Mouse (Mus musculus): ENCODE data around the gene Zfp281.

Zfp281 gene

DNA sequence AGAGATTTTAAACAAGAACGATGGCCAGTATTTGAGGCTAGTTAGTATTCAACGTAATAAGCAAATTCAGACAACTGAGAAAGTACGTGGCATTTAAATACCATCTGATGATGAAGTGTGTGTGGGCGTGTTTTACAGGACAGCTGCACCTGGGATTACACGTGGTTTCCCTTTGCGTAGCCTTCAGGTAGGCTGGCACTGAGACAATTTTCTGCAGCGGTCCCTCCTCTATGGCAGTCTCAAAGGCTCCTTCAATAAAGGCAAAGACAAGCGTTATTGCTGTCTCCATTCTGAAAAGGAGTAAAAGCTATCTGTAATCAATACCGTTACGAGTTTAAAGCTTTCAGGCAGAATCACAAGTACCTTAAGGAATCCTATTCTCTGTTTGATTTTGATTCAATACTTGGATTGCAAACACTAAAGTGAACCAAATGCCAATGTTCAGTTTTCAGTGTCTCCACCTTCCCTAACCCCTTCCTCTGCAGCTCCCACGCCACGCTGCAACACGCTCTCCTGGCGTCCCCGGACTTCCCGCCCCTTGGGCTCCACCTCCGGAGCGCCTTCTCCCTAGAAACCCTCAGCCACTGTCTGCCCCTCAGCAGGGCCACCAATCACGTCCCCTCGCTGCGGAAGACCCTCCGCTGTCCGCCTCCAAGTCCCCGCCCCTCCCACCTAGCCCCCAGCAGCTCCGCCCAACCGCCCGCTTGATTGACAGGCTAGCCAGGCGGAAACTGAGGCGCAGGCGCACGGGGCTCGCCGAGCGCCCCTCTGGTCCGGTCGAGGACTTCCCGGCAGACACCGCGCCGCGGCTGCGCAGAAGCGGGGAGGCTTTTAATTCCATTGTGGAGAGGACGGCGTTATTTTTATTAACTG is at the start of gene Zfp281:
Gene Zfp281 (plus strand): TSS at position 756 of the 873 bp plus-strand sequence.
- DNase-seq (ENCODE audit: extremely low read depth, low read depth), result peak; percentile 90

GRCm38 (mm10) chr1:136577890-136578663 is 46.6 kb upstream of the Zfp281 start:
- DNase-seq (ENCODE audit: extremely low read depth, low read depth), result peak; percentile 85

GRCm38 (mm10) chr1:136579360-136579759 is 45.3 kb upstream of the Zfp281 start:
- DNase-seq (ENCODE audit: extremely low read depth, low read depth), result peak; percentile 58

- no peak for DNase-seq (ENCODE audit: extremely low read depth, low read depth)
Observed at GRCm38 (mm10) chr1:136580266-136580665, 44.4 kb upstream of the Zfp281 start.

GRCm38 (mm10) chr1:136581841-136582240 is 42.9 kb upstream of the Zfp281 start:
- DNase-seq (ENCODE audit: extremely low read depth, low read depth), result no peak

- DNase-seq (ENCODE audit: extremely low read depth, low read depth), result no peak
Observed at GRCm38 (mm10) chr1:136587761-136588405, 36.8 kb upstream of the Zfp281 start.

- DNase-seq (ENCODE audit: extremely low read depth, low read depth), result no peak
Observed at GRCm38 (mm10) chr1:136588908-136589307, 35.8 kb upstream of the Zfp281 start.

DNA sequence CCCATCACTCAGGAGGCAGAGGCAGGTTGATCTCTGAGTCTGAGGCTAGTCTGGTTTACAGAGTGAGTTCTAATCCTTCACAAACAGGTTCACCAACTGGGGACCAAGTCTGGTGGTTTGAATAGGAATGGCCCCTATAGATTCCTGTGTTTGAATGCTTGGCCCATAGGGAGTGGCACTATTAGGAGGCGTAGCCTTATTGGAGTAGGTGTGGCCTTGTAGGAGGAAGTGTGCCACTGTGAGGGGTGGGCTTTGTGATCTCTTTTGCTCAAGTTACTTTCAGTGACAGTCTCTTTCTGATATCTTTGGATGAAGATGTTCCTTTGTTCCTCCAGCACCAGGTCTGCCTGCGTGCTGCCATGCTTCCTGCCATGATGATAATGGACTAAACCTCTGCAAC is 32.0 kb upstream of the Zfp281 start:
- no peak for DNase-seq (ENCODE audit: extremely low read depth, low read depth)

DNA sequence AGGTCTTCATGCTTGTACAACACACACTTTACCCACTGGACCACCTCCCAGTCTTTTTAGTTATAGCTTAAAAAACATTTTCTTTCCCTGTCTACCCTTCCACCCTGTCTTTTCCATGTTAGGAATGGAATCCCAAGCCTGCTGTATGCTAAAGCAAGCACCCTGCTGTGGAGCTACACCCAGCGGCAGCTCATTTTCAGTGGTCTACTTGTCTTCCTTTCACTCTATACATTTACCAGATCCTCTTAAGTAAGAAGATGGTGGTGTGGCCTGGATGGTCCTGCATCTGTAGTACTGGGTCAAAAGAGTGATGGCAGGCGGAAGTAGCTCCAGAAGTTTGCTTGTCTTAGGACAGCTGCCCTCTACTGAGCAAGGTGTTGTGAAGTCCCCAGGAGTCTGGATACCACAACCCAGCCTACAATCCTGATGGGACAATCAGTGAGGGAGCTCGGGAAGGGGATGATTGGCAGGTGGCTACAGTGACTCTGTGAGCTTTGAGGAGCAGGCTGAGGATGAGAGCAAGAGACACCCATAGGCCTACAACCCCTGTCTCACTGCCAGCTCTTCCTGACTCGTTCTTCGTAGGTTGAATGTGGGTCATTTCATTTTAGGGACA is 30.4 kb upstream of the Zfp281 start:
- DNase-seq (ENCODE audit: extremely low read depth, low read depth), result no peak

DNA sequence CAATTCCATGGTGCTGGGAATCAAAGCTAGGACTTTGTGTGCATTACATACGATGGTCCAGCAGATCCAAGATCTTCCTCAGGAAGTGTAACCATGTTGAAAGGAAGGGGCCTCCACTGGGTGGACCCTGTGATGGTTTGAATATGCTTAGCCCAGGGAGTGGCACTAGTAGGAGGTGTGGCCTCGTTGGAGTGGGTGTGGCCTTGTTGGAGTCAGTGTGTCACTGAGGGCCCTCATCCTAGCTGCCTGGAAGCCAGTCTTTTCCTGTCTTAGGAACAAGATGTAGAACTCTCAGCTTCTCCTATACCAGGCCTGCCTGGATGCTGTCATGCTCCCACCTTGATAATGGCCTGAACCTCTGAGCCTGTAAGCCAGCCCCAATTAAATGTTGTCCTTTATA is 27.9 kb upstream of the Zfp281 start:
- no peak for DNase-seq (ENCODE audit: extremely low read depth, low read depth)

DNA sequence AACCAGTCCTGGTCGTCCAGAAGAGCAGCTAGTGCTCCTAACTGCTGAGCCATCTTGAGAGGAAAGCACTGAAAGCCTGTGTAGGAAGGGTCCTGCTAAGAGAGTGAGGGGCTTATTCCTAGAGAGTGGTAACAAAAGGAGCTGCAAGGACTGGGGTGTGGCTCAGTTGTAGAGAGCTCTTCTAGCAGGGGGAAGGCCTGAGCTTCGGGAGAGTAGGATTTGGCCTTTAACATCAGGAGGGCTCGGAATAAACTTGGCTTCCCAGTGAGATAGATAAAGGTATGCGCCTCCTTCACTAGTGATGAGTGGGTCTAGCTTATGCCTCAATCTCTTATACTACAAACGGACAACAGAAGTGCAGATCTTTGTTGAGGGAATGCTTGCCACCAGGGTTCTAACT is 26.4 kb upstream of the Zfp281 start:
- no peak for DNase-seq (ENCODE audit: extremely low read depth, low read depth)

GRCm38 (mm10) chr1:136600067-136600466 is 24.6 kb upstream of the Zfp281 start:
- DNase-seq (ENCODE audit: extremely low read depth, low read depth), result no peak

DNA sequence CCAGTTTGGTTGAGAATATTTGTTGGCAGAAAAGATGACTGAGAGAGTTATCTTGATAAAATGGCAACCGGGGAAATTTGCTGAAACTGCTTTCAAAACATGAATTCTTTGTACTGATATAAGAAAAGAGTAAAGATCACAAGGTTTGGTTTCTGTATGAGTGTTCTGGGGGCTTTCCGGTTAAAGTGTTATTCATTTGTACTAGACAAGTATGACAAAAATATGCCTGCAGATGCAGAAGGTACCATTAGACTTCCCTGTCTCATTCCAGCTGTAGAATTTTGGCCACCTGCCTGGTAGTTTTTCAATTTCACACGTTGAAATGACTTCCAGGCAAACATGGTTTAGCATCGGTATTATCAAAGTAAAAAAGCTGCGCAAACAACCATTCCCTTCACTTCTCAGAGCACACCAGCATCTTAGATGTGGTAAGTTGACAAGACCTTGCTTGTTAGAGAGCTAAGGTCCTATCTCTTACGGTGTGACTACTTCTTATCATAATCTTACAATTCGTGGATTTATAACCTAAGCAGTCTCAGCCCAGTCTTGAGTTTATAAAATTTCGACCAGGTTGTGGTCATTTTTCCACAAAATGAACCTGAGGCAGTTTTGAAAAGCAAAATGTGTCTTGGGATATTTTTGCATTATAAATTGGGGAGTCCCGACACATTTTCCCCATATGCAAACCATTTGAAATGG is 23.9 kb upstream of the Zfp281 start:
- DNase-seq (ENCODE audit: extremely low read depth, low read depth), result no peak

DNA sequence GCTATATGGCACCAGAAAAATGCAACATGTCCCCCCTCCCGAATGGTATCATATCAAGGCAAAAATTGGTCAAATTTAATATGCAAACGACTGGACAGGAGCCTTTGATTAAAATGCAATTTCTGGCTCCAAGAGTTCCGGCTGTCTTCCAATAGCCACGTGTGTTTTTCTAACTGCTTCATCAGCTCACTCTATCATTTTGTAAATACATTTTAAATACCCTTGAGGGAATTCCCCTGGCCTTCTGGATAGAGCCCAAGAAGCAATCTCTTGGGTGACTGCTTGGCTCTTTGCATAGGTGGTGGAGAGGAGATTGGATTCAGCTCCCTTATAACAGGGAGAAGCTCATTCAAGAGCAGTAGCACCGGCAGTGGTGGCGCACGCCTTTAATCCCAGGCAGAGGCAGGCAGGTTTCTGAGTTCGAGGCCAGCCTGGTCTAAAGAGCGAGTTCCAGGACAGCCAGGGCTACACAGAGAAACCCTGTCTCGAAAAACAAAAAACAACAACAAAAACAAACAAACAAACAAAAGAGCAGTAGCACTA is 23.3 kb upstream of the Zfp281 start:
- DNase-seq (ENCODE audit: extremely low read depth, low read depth), result no peak

DNA sequence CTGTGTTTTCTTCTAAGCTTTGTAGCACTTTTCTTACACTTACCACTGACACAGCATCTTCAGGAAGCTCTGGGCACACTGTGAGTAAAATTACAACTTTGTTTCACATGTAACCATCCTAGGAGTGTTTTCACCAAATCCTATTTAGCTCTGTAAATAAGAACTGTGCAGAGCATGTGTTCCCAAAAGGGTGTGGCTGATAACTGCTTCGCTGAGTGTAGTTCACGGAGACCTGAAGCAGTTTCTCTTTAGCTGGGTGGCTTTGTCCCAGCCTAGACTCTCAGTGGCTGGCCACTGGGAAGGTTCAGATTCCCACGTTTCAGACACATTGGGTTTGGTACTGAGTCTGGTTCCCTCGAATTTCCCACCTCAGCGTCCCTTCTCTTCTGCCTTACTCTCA is 22.4 kb upstream of the Zfp281 start:
- DNase-seq (ENCODE audit: extremely low read depth, low read depth), result no peak

DNA sequence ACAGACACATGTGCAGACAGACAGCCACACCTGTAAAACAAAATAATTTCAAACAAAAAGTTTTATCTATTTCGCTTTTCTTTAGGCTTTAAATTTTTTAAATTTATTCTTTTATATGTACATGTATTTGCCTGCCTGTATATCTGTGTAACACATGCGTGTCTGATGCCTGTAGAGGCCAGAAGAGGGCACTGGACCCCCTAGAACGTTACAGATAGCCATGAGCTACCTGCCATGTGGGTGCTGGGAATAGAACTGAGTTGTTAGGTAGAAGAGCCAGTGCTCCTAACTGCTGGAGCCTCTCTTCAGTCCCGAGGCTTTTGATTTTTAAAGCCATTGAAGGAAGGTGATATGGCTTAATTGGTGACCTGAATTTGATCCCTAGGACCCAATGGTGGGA is 20.5 kb upstream of the Zfp281 start:
- no peak for DNase-seq (ENCODE audit: extremely low read depth, low read depth)

GRCm38 (mm10) chr1:136605790-136606189 is 18.9 kb upstream of the Zfp281 start:
- DNase-seq (ENCODE audit: extremely low read depth, low read depth), result no peak

- DNase-seq (ENCODE audit: extremely low read depth, low read depth), result no peak
Observed at GRCm38 (mm10) chr1:136606278-136606677, 18.4 kb upstream of the Zfp281 start.

- DNase-seq (ENCODE audit: extremely low read depth, low read depth), result no peak
Observed at GRCm38 (mm10) chr1:136608339-136609261, 16.1 kb upstream of the Zfp281 start.

DNA sequence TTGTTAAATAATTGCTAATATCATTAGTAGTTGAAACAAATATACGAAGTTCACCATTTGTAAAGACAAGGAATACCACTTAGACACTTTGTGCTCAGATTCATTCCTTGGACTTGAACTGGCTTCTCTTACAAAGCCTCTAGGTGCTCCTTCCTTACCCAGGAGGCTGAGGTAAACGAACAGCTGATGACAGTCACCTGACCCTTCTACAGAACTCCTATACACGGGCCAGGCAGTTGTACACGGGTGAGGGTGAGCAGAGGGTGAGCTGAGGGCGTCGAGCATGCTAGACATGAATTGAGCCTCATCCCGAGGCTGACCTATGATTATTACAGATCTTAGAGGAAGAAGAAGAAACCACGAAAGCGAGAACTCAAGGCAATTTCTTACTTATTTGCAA is 12.9 kb upstream of the Zfp281 start:
- DNase-seq (ENCODE audit: extremely low read depth, low read depth), result no peak
